Mouse (Mus musculus) midbrain, embryonic 14.5 days (tissue): ENCODE measurements around the gene Atp5j. TPM values are rescaled to one million over a fixed set of nuclear protein-coding genes. Genes with fewer than 3 reads are reported as not detected.
A peak's percentile ranks its signal among the peaks of the same experiment; 100 is the strongest.

ENCODE experiments used
- ATAC-seq: fragments of 200-750 bp; cut with Nextera tagmentation; 2 replicates; pipeline ENCODE4 v1.8.0; 2017; ENCODE audit warnings: moderate number of reproducible peaks, moderate library complexity; ENCODE audit not compliant: low FRiP score, low TSS enrichment
- DNase-seq: peaks from one replicate; pipeline ENCODE4 v3.0.0-alpha.2; 2015
- H3K27ac ChIP-seq: fragments of 300-500 bp; sonication (generic); replicated peaks from 2 replicates; pipeline ENCODE4 v1.5.1; 2014; ENCODE audit warnings: mild to moderate bottlenecking, low read depth, low read length, moderate library complexity
- H3K27me3 ChIP-seq: fragments of 300-500 bp; sonication (generic); 2 replicates; pipeline ENCODE4 v1.6.1; 2014; ENCODE audit warnings: low read length, control low read depth, mixed read lengths; ENCODE audit not compliant: control insufficient read depth, insufficient read depth
- H3K36me3 ChIP-seq: fragments of 300-500 bp; sonication (generic); 2 replicates; pipeline ENCODE4 v1.6.1; 2014; ENCODE audit warnings: low read length, control low read depth; ENCODE audit not compliant: control insufficient read depth, insufficient read depth
- H3K4me1 ChIP-seq: fragments of 300-500 bp; sonication (generic); 2 replicates; pipeline ENCODE4 v1.6.1; 2014; ENCODE audit warnings: mild to moderate bottlenecking, antibody characterized with exemption, low read length, control low read depth; ENCODE audit not compliant: control insufficient read depth, insufficient read depth
- H3K4me2 ChIP-seq: fragments of 300-500 bp; sonication (generic); 2 replicates; pipeline ENCODE4 v1.6.1; 2014; ENCODE audit warnings: mild to moderate bottlenecking, low read length, moderate library complexity
- H3K4me3 ChIP-seq: fragments of 300-500 bp; sonication (generic); replicated peaks from 2 replicates; pipeline ENCODE4 v1.5.1; 2014; ENCODE audit warnings: low read depth, low read length
- H3K9ac ChIP-seq: fragments of 300-500 bp; sonication (generic); replicated peaks from 2 replicates; pipeline ENCODE4 v1.6.1; 2014; ENCODE audit warnings: mild to moderate bottlenecking, low read length, moderate library complexity
- H3K9me3 ChIP-seq: fragments of 300-500 bp; sonication (generic); 2 replicates; pipeline ENCODE4 v1.6.1; 2016; ENCODE audit warnings: low read length, control low read depth, mixed read lengths; ENCODE audit not compliant: control insufficient read depth
- WGBS: fragments of 180-500 bp; shearing (Covaris S2); extraction: QIAGEN DNeasy Blood & Tissue Kit; methylation state at CpG from one replicate; pipeline ENCODE4 v1.1.7; 2014; 5-methylcytosine and 5-hydroxymethylcytosine counted together
- polyA plus RNA-seq: library from polyadenylated mRNA; unstranded; fragments of >200 nt; fragmentation: Nextera tagmentation; extraction: Ambion mirVana; gene quantifications from 2 replicates; pipeline ENCODE4 v1.2.1, GENCODE M21; 2014

Gene Atp5j
- polyA plus RNA-seq, 1 experiment from 2014 or later: 769 TPM

DNA sequence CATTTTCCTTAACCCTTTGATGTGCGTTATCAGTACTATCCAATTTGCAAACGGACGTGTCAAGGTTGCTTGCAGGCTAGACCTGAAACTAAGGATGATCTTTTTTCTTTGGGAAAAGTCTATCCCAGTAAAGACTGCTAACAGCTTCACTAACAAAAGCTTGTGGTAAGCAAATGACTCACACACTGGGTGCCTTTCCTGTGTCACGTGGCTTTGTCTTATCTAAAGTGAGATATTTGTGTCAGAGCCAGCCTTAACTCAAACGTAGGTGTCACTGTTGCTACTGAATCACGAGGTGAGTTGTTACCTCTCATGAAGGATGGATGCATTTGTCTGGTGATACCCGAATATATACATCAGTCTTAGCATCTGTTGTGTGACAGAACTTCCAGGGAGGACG is 29.2 kb upstream of the Atp5j start:
- no peak overlapping the region for H3K9ac ChIP-seq
- no peak for DNase-seq
- WGBS: 90% methylated on average over 8 of the region's 8 CpGs

DNA sequence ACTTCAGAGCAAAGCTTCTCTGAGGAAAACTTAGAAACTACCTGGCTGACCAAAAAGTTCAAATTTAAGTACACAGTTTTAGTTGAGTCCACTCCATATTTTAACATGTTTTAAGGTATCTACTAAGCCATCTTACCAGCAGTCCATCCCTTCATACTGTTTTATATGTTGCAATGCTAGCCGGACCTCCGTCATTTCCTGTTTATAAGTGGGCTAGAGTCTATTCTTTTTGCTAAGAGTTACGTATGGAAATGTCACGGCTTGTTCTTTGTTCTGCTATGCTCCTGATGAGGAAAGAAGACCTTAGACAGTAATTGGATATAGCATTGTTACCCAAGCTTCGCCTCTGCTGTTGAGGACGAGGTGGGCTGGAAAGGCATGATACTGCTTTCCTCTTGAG is 18.1 kb upstream of the Atp5j start:
- H3K4me3 ChIP-seq: no peak overlapping the region
- peaks cover 74% of the 10 kb centered on the region for H3K36me3 ChIP-seq
- H3K27ac ChIP-seq: no peak overlapping the region
- H3K4me1 ChIP-seq: no peaks in the 10 kb centered on the region
- DNase-seq: no peak
- no peak overlapping the region for H3K4me2 ChIP-seq
- WGBS: 96% methylated on average over 6 of the region's 6 CpGs
- no peak for ATAC-seq
- H3K27me3 ChIP-seq: no peaks in the 10 kb centered on the region
- no peaks in the 10 kb centered on the region for H3K9me3 ChIP-seq
- no peak overlapping the region for H3K9ac ChIP-seq

More for the DNA sequence above, 29.2 kb upstream of the Atp5j start:
- Histone ChIP-seq H3K9me3 (no peaks in the 10 kb centered on the region), H3K36me3 (peaks cover 23% of the 10 kb centered on the region), H3K4me1 (no peaks in the 10 kb centered on the region), H3K27me3 (no peaks in the 10 kb centered on the region), H3K4me2 (no peak overlapping the region), H3K4me3 (no peak overlapping the region), H3K27ac (no peak overlapping the region)
- ATAC-seq: no peak

DNA sequence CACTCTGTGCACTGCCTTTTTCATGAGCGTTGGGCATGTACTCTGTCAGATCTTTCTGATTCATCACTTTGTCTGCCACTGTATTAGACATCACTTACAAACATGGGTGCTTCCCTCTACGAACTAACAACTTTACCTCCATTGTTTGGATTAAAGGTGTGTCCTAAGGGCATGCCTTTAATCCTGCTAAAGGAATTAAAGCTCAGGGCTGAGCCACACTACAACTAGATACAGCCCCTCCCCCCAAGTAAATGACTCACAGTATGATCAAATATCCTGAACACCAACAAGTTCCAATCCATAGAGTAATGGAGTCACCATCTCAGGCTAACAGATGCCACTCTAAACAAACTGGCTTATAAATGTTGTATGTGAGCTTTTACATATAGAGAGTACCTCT is 3.2 kb upstream of the Atp5j start:
- 74% methylated on average over 2 of the region's 2 CpGs for WGBS
- ATAC-seq: no peak
- H3K9ac ChIP-seq: no peak overlapping the region
- no peak overlapping the region for H3K4me3 ChIP-seq
- DNase-seq: no peak
- peaks cover 14% of the 10 kb centered on the region for H3K4me1 ChIP-seq
- H3K27me3 ChIP-seq: no peaks in the 10 kb centered on the region
- H3K27ac ChIP-seq: no peak overlapping the region
- H3K36me3 ChIP-seq: peaks cover 27% of the 10 kb centered on the region
- H3K4me2 ChIP-seq: no peak overlapping the region
- H3K9me3 ChIP-seq: no peaks in the 10 kb centered on the region

DNA sequence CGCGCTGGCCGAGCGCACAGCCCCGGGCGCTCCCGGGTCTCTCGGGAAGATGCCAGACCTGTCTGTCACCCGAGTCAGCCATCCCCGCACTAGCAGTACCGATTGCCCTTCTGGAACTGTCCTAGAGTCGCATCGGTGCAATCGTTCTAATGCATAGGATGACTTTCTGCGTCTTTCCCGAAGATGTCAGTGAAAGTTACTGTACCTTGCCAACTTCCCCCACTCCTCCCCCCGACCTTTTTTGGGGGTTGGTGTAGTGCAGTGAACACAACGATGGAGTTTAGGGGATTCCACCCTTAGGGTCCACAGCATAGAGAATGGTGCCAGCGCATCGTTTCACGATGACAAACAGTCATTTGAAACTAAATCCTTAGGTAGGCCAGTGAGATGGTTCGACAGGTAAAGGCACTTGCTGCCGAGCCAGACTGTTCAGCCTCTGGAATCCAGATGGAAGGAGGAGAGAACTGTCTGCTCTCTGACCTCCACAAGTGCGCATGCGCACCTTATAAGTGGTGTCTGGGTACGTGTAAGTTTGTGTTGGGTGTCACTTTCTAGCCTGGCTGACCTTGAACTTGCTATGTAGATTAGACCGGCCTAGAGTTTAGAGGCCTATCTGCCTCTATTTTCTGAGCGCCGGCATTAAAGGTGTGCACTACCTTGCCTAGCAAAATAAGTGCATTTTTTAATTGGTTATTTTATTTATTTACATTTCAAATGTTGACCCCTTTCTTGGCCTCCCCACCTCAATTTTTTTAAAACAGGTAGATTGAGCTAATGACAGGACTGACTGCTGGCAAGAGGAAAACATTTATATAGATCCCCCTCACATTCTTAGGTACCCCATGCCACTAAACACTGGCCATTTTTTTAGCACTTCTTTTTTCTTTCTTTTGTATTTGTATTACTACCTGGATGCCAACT is 658 bp upstream of the Atp5j start:
- H3K4me3 ChIP-seq: peak overlapping the region; percentile 92
- peak overlapping the region; percentile 95 for H3K9ac ChIP-seq
- H3K9me3 ChIP-seq: no peaks in the 10 kb centered on the region
- peaks cover 32% of the 10 kb centered on the region for H3K36me3 ChIP-seq
- H3K27ac ChIP-seq: peak overlapping the region; percentile 95
- ATAC-seq: peak; percentile 2; the same call in 1 of the 2 replicates
- H3K4me1 ChIP-seq: peaks cover 16% of the 10 kb centered on the region
- no peaks in the 10 kb centered on the region for H3K27me3 ChIP-seq
- peak overlapping the region; percentile 86 for H3K4me2 ChIP-seq
- WGBS: 10% methylated on average over 29 of the region's 29 CpGs
- peak; percentile 72 for DNase-seq

DNA sequence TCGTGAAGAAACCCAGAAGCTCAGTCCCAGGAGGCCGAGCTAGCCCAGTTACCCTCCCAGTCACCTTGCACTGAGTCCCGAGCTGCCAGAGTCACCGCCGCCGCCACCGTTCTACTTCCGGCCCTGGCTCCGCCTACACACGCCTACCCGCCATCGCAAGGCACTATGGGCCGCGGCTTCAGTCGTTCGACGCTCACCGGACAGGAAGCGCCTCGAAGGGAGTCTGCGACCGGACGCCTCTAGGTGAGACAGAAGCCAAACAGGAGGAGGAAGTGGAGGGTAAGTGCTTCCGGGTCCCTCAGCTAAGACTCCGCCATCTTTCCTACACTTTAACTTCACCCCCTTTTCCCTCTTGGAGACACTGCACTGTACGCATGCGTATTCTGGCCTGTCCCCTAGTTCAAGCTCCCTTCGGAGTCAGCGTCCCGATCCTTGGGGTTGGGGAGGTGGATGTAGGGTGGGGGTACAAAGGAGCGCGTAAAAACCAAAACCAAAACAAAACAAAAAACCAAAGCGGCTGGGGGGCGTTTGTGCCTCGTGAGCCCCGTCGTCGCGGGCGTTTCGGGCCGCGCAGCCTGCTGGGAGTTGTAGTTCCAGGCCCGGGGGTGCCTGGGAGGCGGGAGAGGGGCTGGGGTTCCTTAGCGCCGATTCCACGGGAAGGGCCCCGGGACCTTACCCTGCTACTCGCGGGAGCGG is 532 bp downstream of the Atp5j start, which contains the start of gene Gabpa:
Gene Gabpa, plus strand, starts transcription at position 181 of the 696 bp plus-strand sequence.
- H3K27me3 ChIP-seq: no peaks in the 10 kb centered on the region
- H3K4me2 ChIP-seq: peak within 1 kb of the TSS; percentile 86
- under 1% methylated on average over 52 of the region's 52 CpGs for WGBS
- DNase-seq (peak; percentile 95), ATAC-seq (peak; percentile 94)
- H3K9me3 ChIP-seq: no peaks in the 10 kb centered on the region
- H3K4me1 ChIP-seq: peaks cover 16% of the 10 kb centered on the region
- H3K36me3 ChIP-seq: peaks cover 34% of the 10 kb centered on the region
- peak within 1 kb of the TSS; percentile 92 for H3K4me3 ChIP-seq
- H3K27ac ChIP-seq: peak within 1 kb of the TSS; percentile 95
- peak within 1 kb of the TSS; percentile 95 for H3K9ac ChIP-seq

DNA sequence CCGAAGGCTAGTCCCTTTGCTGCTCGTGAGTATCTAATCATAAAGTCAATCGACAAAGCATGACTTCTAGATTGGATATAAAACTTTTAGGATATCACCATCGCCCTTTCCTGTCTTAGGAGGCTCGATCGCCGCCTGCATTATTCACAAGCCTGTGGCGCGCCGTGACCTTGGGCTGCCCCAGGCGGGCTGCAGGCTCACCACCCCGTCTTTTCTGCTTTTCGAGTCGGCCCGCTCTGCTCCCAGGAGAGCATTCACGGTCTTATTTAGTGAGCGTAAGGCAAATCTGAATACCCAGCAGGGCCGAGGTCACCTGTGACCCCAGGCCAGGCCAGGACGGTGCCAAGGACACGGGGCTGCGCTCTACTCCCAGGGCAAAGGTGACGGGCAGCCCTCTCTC is 1.1 kb downstream of the Atp5j start:
- H3K27me3 ChIP-seq: no peaks in the 10 kb centered on the region
- H3K9me3 ChIP-seq: no peaks in the 10 kb centered on the region
- peak overlapping the region; percentile 86 for H3K4me2 ChIP-seq
- under 1% methylated on average over 22 of the region's 22 CpGs for WGBS
- H3K27ac ChIP-seq: peak overlapping the region; percentile 95
- no peak for ATAC-seq
- peaks cover 37% of the 10 kb centered on the region for H3K36me3 ChIP-seq
- H3K9ac ChIP-seq: peak overlapping the region; percentile 95
- DNase-seq: no peak
- H3K4me3 ChIP-seq: peak overlapping the region; percentile 92
- peaks cover 16% of the 10 kb centered on the region for H3K4me1 ChIP-seq

DNA sequence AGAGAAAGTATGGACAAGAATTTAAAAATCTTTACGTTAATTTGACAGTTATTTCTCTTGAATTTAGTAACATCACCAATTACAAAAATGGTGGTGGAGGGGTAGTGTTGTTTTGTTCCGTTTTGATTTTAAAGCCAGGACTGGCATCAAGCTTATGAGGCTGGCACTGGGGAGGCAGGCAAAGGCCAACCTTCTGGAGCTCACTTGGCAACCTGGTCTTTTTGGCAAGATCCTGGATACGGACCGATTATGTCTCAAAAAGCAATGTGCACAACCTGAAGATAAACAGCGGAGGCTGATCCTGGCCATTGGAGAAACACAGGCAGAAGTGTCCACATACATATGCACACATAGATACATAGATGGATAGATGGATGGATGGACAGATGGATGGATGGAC is 2.7 kb downstream of the Atp5j start:
- H3K36me3 ChIP-seq: peaks cover 46% of the 10 kb centered on the region
- H3K9me3 ChIP-seq: no peaks in the 10 kb centered on the region
- H3K4me1 ChIP-seq: peaks cover 16% of the 10 kb centered on the region
- H3K4me3 ChIP-seq: no peak overlapping the region
- ATAC-seq: no peak
- H3K27me3 ChIP-seq: no peaks in the 10 kb centered on the region
- no peak overlapping the region for H3K27ac ChIP-seq
- no peak overlapping the region for H3K9ac ChIP-seq
- no peak overlapping the region for H3K4me2 ChIP-seq
- WGBS: 95% methylated on average over 5 of the region's 5 CpGs
- no peak for DNase-seq

DNA sequence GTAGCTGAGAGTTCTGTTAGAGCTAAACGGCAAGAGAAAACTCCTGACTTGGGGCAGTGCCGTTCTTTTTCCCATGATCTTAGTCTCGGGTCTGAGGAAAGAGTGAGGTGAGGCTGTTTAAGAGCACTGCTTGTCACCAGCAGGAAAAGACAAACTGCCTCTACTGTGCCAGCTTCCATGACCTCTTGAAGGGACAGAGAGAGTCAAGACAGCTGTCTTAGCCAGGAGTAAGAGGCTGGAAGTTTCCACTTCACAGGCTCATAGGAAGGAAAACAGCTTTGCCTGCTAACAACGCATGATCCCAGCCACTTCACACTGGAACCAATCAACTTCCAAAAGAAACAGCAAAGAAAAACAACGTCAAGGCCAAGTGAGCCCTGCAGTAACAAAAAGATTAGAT is 3.7 kb downstream of the Atp5j start:
- H3K9ac ChIP-seq: no peak overlapping the region
- DNase-seq: no peak
- WGBS: 93% methylated on average over 5 of the region's 5 CpGs
- no peak for ATAC-seq
- H3K27me3 ChIP-seq: no peaks in the 10 kb centered on the region
- no peak overlapping the region for H3K4me3 ChIP-seq
- H3K27ac ChIP-seq: no peak overlapping the region
- H3K9me3 ChIP-seq: no peaks in the 10 kb centered on the region
- no peak overlapping the region for H3K4me2 ChIP-seq
- peaks cover 56% of the 10 kb centered on the region for H3K36me3 ChIP-seq
- peaks cover 14% of the 10 kb centered on the region for H3K4me1 ChIP-seq
